11 mouse cellular contexts compared by ENCODE assay signal in genomic region chr1:52392933-52393332, GRCm38 (mm10).
A peak's percentile ranks its signal among the peaks of the same experiment; 100 is the strongest.
DNase-seq lines count a peak whose midpoint lies in the region; ATAC-seq and TF ChIP-seq lines count a peak whose summit lies in the region.
"Had no signal": no experiment of that assay in that cellular context is flagged by ENCODE, and none has a peak within 500 bp of the region (broad histone marks: within the 10 kb centered on the region; RNA-seq: fewer than 3 reads in every experiment).

No protein-coding gene starts in this region.

- no peaks in the 10 kb centered on the region for H3K27me3 ChIP-seq in hindbrain, postnatal 0 days (ENCODE audit: insufficient read depth, low read length)
- no peaks in the 10 kb centered on the region for H3K27me3 ChIP-seq in hindbrain, embryonic 13.5 days

- no peaks in the 10 kb centered on the region for H3K9me3 ChIP-seq in hindbrain, postnatal 0 days (ENCODE audit: low read length)
- H3K9me3 ChIP-seq in hindbrain, embryonic 13.5 days = no peaks in the 10 kb centered on the region

- H3K4me1 ChIP-seq in hindbrain, postnatal 0 days (ENCODE audit: insufficient read depth, low read length) = no peaks in the 10 kb centered on the region
- no peaks in the 10 kb centered on the region for H3K4me1 ChIP-seq in hindbrain, embryonic 13.5 days (replicated peaks)

- WGBS in hindbrain, postnatal 0 days = 32% methylated on average over 2 of the region's 2 CpGs
- WGBS in hindbrain, embryonic 13.5 days = 42% methylated on average over 2 of the region's 2 CpGs

- TF ChIP-seq POLR2A in brain, embryonic 14.5 days (IDR thresholded peaks at IDR 0.05; ENCODE audit: borderline replicate concordance, extremely low read depth, insufficient read depth, insufficient read length, poor library complexity, severe bottlenecking) = no peak

- no peak for ATAC-seq in hindbrain, postnatal 0 days
- no peak for ATAC-seq in hindbrain, embryonic 13.5 days (ENCODE audit: low FRiP score)

- H3K9ac ChIP-seq in hindbrain, postnatal 0 days (replicated peaks; ENCODE audit: low read length) = no peak overlapping the region
- H3K9ac ChIP-seq in hindbrain, embryonic 13.5 days = no peak overlapping the region

- peak; percentile 25 for DNase-seq in hindbrain, postnatal 0 days (ENCODE audit: low spot score)
- peak; percentile 20 for DNase-seq in 3T3-L1 (ENCODE audit: low read depth, low spot score)
- peak; percentile 32 for DNase-seq in CD4-positive helper T cell, adult 2 months (ENCODE audit: low read depth, low spot score)
- DNase-seq in brain, embryonic 14.5 days (ENCODE audit: low read depth) = no peak
- no peak for DNase-seq in frontal cortex, postnatal 14 days (ENCODE audit: low spot score in 2 of 2)
- no peak for DNase-seq in right cerebral cortex, postnatal 14 days
- DNase-seq: cerebellum, adult 9-11 months; kidney, adult 8-10 months; lung, adult 2 months had no signal

- H3K4me2 ChIP-seq in hindbrain, postnatal 0 days (ENCODE audit: low read depth, low read length) = no peak overlapping the region
- H3K4me2 ChIP-seq in hindbrain, embryonic 13.5 days = no peak overlapping the region

- no peaks in the 10 kb centered on the region for H3K36me3 ChIP-seq in hindbrain, postnatal 0 days (ENCODE audit: insufficient read depth, low read length)
- H3K36me3 ChIP-seq in hindbrain, embryonic 13.5 days = no peaks in the 10 kb centered on the region

- TF ChIP-seq CTCF in hindbrain, postnatal 0 days (IDR thresholded peaks at IDR 0.05; ENCODE audit: low read depth) = peak; percentile 30
- TF ChIP-seq CTCF in brain, embryonic 14.5 days (IDR thresholded peaks at IDR 0.05; ENCODE audit: borderline replicate concordance, extremely low read depth, insufficient read depth, insufficient read length) = peak; percentile 21; the same call in 1 of the 2 replicates

- no peak overlapping the region for H3K4me3 ChIP-seq in hindbrain, postnatal 0 days (ENCODE audit: low read length)
- no peak overlapping the region for H3K4me3 ChIP-seq in hindbrain, embryonic 13.5 days
- H3K4me3 ChIP-seq: erythroblast, embryonic 14.5 days had no signal

- H3K27ac ChIP-seq in hindbrain, postnatal 0 days = no peak overlapping the region
- H3K27ac ChIP-seq in hindbrain, embryonic 13.5 days = no peak overlapping the region

Comparison
In these comparisons a context has a peak if more than half of its experiments do, and no peak if none do; other contexts are left out.
1. DNase-seq: peak in hindbrain, postnatal 0 days (single experiment), 3T3-L1 (single experiment) and CD4-positive helper T cell, adult 2 months (single experiment); none in brain, embryonic 14.5 days (single experiment), frontal cortex, postnatal 14 days (0 of 2) and right cerebral cortex, postnatal 14 days (single experiment).